Mouse (Mus musculus) fibroblast of lung, adult 2 months (primary cell): Measurements from ENCODE around the gene Cd151.

Source experiments
- DNase-seq: peaks from one replicate; pipeline ENCODE4 v3.0.0-alpha.2; 2011; ENCODE audit warnings: low read depth

The Cd151 gene

GRCm38 (mm10) chr7:141495379-141495778, 28.2 kb downstream of the Cd151 start:
- no peak for DNase-seq

DNA sequence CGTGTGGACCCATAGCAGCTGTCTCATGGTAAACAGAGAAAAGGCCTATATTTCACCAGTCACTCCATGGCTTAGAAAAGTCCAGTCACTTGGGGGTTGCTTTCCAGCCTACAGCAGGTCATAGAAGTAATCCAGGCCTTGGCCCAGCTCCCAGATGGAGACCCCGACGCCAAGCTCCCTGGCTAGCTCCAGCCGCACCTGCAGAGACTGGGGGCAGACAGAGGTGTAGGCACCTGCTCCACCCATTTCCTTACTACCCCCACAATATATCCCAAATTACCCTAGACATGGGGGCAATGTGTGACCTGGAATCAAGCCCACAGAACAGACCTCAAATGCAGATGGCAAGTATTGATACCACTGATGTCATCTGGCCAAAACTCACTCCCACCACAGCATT, 28.7 kb downstream of the Cd151 start:
- DNase-seq, result no peak

- DNase-seq, result no peak
These were observed 30.4 kb downstream of the Cd151 start for GRCm38 (mm10) chr7:141497600-141497999.

GRCm38 (mm10) chr7:141501820-141502555, 34.8 kb downstream of the Cd151 start:
- DNase-seq, result no peak

DNA sequence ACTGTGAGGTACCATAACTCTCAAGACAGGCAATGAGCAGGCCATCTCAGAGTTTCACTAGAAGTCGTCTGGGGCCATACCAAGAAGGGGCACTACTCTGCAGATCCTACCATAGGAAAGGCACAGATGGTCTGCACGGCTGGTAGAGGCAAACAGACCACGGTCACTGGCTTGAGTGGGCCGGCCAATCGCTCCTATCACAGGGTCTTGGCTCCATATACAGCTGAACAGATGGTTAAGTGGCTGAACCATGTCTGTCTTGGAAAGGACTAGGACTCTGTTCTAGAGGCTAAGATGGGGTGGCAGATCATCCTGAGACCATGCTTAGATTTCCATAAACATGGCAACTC, 35.3 kb downstream of the Cd151 start:
- DNase-seq, result no peak

DNA sequence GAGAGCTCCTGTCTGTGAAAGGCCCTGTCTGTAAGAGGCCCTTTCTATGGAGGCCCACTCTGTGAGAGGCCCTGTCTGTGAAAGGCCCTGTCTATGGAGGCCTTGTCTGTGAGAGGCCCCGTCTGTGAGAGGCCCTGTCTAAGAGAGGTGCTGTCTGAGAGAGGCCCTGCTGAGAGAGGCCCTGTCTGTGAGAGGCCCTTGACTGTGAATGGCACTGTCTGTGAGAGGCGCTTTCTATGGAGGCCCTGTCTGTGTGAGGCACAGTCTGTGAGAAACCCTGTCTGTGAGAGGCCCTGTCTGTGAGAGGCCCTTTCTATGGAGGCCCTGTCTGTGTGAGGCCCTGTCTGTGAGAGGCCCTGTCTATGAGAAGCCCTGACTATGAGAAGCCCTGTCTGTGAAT, 39.1 kb downstream of the Cd151 start:
- no peak for DNase-seq

- no peak for DNase-seq
These were observed 41.0 kb downstream of the Cd151 start for GRCm38 (mm10) chr7:141508160-141508559.

GRCm38 (mm10) chr7:141510196-141510595, 43.0 kb downstream of the Cd151 start:
- DNase-seq, result no peak

DNA sequence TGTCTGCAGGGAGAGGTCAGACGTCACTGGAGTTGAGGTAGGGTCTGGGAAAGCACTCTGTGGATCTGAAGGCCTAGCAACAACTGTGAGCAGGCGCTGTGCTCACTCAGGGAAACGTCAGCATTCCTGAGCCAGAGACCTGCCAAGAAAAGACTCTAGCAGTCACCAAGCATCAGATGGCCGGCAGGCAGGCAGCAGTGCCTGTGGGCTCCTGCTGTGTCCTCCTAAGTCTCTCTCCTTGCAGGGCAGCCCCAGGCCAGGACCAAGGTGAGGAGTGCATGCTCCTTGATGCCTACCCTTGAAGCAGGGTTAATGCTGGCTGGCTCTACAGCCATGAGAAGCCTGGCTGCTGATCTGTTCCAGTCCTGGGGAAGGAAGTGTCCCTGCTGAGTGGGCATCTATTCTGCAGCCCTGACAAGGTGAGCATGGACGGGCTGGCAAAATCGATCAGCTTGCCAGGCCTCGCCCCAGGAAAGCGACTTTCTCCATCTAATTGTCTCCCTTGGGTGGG, 43.5 kb downstream of the Cd151 start:
- no peak for DNase-seq

- no peak for DNase-seq
These were observed 50.4 kb downstream of the Cd151 start for GRCm38 (mm10) chr7:141517638-141518037.

DNA sequence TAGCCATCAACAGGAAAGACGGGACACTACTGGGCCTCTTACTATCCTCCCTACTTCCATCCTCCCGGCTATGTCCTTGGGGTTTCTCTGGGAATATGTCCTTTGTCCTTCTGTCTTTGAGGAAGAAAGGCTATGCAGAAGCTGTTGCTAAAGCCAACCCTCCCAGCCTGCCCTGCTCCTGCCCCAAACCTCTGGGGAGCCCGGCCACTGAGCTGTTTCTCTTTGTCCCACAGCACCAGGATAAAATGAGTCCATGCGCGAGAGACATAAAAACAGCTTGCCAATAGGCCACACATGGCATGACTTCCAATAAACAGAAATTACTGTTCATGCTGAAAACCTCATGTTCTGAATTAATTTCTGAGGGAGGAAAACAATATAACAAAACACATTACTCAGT, 51.1 kb downstream of the Cd151 start:
- no peak for DNase-seq

- DNase-seq, result no peak
These were observed 51.7 kb downstream of the Cd151 start for GRCm38 (mm10) chr7:141518926-141519325.

- DNase-seq, result no peak
These were observed 52.6 kb downstream of the Cd151 start for GRCm38 (mm10) chr7:141519795-141520194.
